Mouse (Mus musculus): ENCODE data around the gene Smn1. TPM values are rescaled to one million over a fixed set of nuclear protein-coding genes. Genes with fewer than 3 reads are reported as not detected.

Smn1 gene
- polyA plus RNA-seq (2015; fragmentation: Nextera tagmentation; extraction: Ambion mirVana): 30.2 and 37.2 TPM in 2 replicates

GRCm38 (mm10) chr13:100124423-100125257 is at the start of gene Smn1:
Gene Smn1, plus strand, starts transcription at chr13:100124852.

GRCm38 (mm10) chr13:100103748-100104254 is 20.9 kb upstream of the Smn1 start, which contains the start of gene Bdp1:
Gene Bdp1, minus strand, starts transcription at chr13:100104070.

GRCm38 (mm10) chr13:100107652-100108472 is 16.8 kb upstream of the Smn1 start, which contains the start of gene Serf1:
Gene Serf1, plus strand, starts transcription at chr13:100108012.

Other genes with a start within 250 kb of the Smn1 start
- 74.7 and 117 TPM in 2 replicates for gene Cartpt, start 223.8 kb upstream of the Smn1 start, polyA plus RNA-seq (2015; fragmentation: Nextera tagmentation; extraction: Ambion mirVana)
- gene Mccc2, start 109.2 kb upstream of the Smn1 start, polyA plus RNA-seq (2015; fragmentation: Nextera tagmentation; extraction: Ambion mirVana): 24.8 and 38.8 TPM in 2 replicates
- gene Bdp1, start 20.8 kb upstream of the Smn1 start, polyA plus RNA-seq (2015; fragmentation: Nextera tagmentation; extraction: Ambion mirVana): 11.0 and 15.8 TPM in 2 replicates
- 133 and 194 TPM in 2 replicates for gene Serf1, start 16.8 kb upstream of the Smn1 start, polyA plus RNA-seq (2015; fragmentation: Nextera tagmentation; extraction: Ambion mirVana)
- 0.65 and 0.87 TPM in 2 replicates for gene Naip2, start 77.2 kb downstream of the Smn1 start, polyA plus RNA-seq (2015; fragmentation: Nextera tagmentation; extraction: Ambion mirVana)
- gene Naip5, start 121.5 kb downstream of the Smn1 start, polyA plus RNA-seq (2015; fragmentation: Nextera tagmentation; extraction: Ambion mirVana): 2.7 and 6.2 TPM in 2 replicates
- gene Naip6, start 192.8 kb downstream of the Smn1 start, polyA plus RNA-seq (2015; fragmentation: Nextera tagmentation; extraction: Ambion mirVana): 0.14 and 0.21 TPM in 2 replicates